Mouse (Mus musculus) liver, embryonic 14.5 days (tissue): ENCODE results near the gene Isg20l2.

Experiments
- CTCF ChIP-seq: IDR thresholded peaks from 2 replicates; pipeline ENCODE4 v1.5.1; 2016; ENCODE audit warnings: antibody characterized with exemption, low read depth, control low read depth
- EP300 ChIP-seq: IDR thresholded peaks from 2 replicates; pipeline ENCODE4 v1.6.1; 2016; ENCODE audit warnings: antibody characterized with exemption, low read depth

DNA sequence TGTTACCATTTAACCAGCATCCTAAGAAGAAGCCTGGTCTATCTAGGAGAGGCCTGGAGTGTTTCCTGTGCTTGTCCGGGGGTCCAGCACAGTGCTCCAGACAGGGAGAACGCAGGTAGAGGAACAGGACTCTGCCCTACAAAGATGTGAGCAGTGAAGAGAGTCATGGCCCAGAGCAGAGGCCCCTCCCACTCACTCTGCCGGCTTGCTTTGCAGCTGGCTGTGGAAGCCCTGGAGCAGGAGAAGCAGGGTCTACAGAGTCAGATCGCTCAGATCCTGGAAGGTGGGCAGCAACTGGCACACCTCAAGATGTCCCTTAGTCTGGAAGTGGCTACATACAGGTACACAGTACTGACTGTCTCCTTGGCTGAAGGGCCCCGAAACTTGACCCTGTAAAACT, 42.7 kb downstream of the Isg20l2 start:
- no peak for TF ChIP-seq CTCF
- no peak for TF ChIP-seq EP300
